Mouse (Mus musculus) small intestine, adult 2 months (tissue): ENCODE results near the gene Arhgef2.
A peak's percentile ranks its signal among the peaks of the same experiment; 100 is the strongest.

Experiments
- CTCF ChIP-seq: fragments of 200-500 bp; IDR thresholded peaks from 2 replicates; pipeline ENCODE4 v1.5.1; 2012; ENCODE audit warnings: low read depth, mild to moderate bottlenecking, control low read depth, inconsistent platforms, low read length, moderate library complexity, mixed read lengths; ENCODE audit not compliant: insufficient replicate concordance, insufficient read length; ENCODE audit errors: extremely low read depth
- POLR2A ChIP-seq: fragments of 200-500 bp; IDR thresholded peaks from 2 replicates; pipeline ENCODE4 v1.6.1; 2012; ENCODE audit warnings: low read depth, mild to moderate bottlenecking, control low read depth, inconsistent platforms, low read length, moderate library complexity

DNA sequence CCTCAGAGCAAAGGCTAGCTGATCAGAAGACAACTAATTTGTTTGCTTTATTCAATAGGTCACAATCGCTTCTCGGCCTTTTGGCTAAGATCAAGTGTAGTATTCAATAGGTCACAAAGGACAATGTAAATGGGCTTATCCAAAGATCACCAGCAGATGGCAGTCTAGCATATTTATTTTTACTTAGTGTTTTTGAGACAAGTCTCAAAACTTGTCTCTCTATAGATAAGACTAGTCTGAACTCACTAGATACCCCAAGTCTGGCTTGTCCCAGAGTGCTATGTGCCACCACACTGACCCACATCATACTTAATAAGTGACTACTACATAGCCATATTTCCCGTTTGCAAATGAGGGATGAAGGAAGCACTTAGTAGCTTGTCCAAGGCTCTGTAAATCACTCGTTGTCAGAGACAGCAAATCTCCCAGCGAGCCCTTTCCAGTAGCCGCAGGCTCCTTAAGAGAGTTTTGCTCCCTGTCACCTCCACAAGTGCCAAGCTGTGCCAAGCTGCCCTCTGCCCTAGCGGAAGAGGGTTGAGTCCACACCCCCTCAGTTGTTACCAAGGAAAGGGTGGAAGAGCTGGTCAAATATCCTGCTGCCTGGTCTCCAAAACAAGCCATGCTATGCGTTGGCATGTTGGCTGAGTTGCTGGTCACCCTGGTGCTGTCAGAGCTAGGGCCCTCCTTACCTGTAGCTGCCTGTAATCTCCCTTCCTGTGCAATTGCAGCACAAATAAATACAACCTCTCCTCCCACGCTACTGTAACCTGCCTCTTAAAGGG lies 13.6 kb upstream of the Arhgef2 start:
- TF ChIP-seq CTCF (peak; percentile 25; the same call in 1 of the 2 replicates), POLR2A (peak; percentile 16; the same call in 1 of the 2 replicates)
